Mouse (Mus musculus): Measurements from ENCODE around the gene Samsn1.

The Samsn1 gene

GRCm38 (mm10) chr16:76022181-76022580 lies at the start of gene Samsn1:
Gene Samsn1 (minus strand): TSS chr16:76022281.
- no peak for DNase-seq

- no peak for DNase-seq
These were observed 44.1 kb upstream of the Samsn1 start for GRCm38 (mm10) chr16:76066082-76066635.

GRCm38 (mm10) chr16:76054976-76055375 lies 32.9 kb upstream of the Samsn1 start:
- DNase-seq = no peak

GRCm38 (mm10) chr16:76054079-76054478 lies 32.0 kb upstream of the Samsn1 start:
- no peak for DNase-seq

- DNase-seq = no peak
These were observed 31.5 kb upstream of the Samsn1 start for GRCm38 (mm10) chr16:76053537-76053936.

GRCm38 (mm10) chr16:76047066-76047465 lies 25.0 kb upstream of the Samsn1 start:
- DNase-seq = no peak

GRCm38 (mm10) chr16:76040319-76040945 lies 18.4 kb upstream of the Samsn1 start:
- DNase-seq = no peak

- no peak for DNase-seq
These were observed 2.9 kb downstream of the Samsn1 start for GRCm38 (mm10) chr16:76019164-76019563.

GRCm38 (mm10) chr16:76003812-76004389 lies 18.2 kb downstream of the Samsn1 start:
- no peak for DNase-seq

- no peak for DNase-seq
These were observed 19.1 kb downstream of the Samsn1 start for GRCm38 (mm10) chr16:76002870-76003572.

- no peak for DNase-seq
These were observed 19.8 kb downstream of the Samsn1 start for GRCm38 (mm10) chr16:76002287-76002686.

GRCm38 (mm10) chr16:76001788-76002187 lies 20.3 kb downstream of the Samsn1 start:
- DNase-seq = no peak

- DNase-seq = no peak
These were observed 22.0 kb downstream of the Samsn1 start for GRCm38 (mm10) chr16:76000127-76000526.

- no peak for DNase-seq
These were observed 31.9 kb downstream of the Samsn1 start for GRCm38 (mm10) chr16:75990173-75990572.

- DNase-seq = no peak
These were observed 38.2 kb downstream of the Samsn1 start for GRCm38 (mm10) chr16:75983831-75984230.

- no peak for DNase-seq
These were observed 42.7 kb downstream of the Samsn1 start for GRCm38 (mm10) chr16:75979381-75979780.

GRCm38 (mm10) chr16:75977798-75978197 lies 44.3 kb downstream of the Samsn1 start:
- no peak for DNase-seq

- no peak for DNase-seq
These were observed 46.3 kb downstream of the Samsn1 start for GRCm38 (mm10) chr16:75975682-75976332.

GRCm38 (mm10) chr16:75970266-75970998 lies 51.6 kb downstream of the Samsn1 start:
- DNase-seq = no peak

- DNase-seq = no peak
These were observed 60.1 kb downstream of the Samsn1 start for GRCm38 (mm10) chr16:75962021-75962420.

GRCm38 (mm10) chr16:75961487-75961886 lies 60.6 kb downstream of the Samsn1 start:
- DNase-seq = no peak

GRCm38 (mm10) chr16:75961036-75961435 lies 61.0 kb downstream of the Samsn1 start:
- DNase-seq = no peak

GRCm38 (mm10) chr16:75933357-75933756 lies 88.7 kb downstream of the Samsn1 start:
- DNase-seq = no peak

Data from right cerebral cortex, postnatal 14 days (tissue).